9 mouse cellular contexts compared by ENCODE assay signal in genomic region chr7:110701681-110702413, GRCm38 (mm10).
DNase-seq lines count a peak whose midpoint lies in the region; ATAC-seq lines count a peak whose summit lies in the region.
"Had no signal": no experiment of that assay in that cellular context is flagged by ENCODE, and none has a peak within 500 bp of the region (broad histone marks: within the 10 kb centered on the region; RNA-seq: fewer than 3 reads in every experiment).

No protein-coding gene starts in this region.

- no peaks in the 10 kb centered on the region for H3K9me3 ChIP-seq in forebrain, embryonic 10.5 days
- H3K9me3 ChIP-seq in forebrain, embryonic 15.5 days: no peaks in the 10 kb centered on the region
- H3K9me3 ChIP-seq in midbrain, embryonic 10.5 days (replicated peaks): no peaks in the 10 kb centered on the region
- H3K9me3 ChIP-seq in midbrain, embryonic 16.5 days (replicated peaks; ENCODE audit: control insufficient read depth, low read length, poor library complexity, severe bottlenecking): no peaks in the 10 kb centered on the region
- no peaks in the 10 kb centered on the region for H3K9me3 ChIP-seq in neural tube, embryonic 11.5 days (ENCODE audit: control insufficient read depth, low read length)
- H3K9me3 ChIP-seq: embryonic facial prominence, embryonic 15.5 days had no signal

- H3K4me2 ChIP-seq in forebrain, embryonic 15.5 days (replicated peaks): no peak overlapping the region
- no peak overlapping the region for H3K4me2 ChIP-seq in midbrain, embryonic 16.5 days (ENCODE audit: low read length)
- no peak overlapping the region for H3K4me2 ChIP-seq in neural tube, embryonic 11.5 days (ENCODE audit: low read depth)
- H3K4me2 ChIP-seq: embryonic facial prominence, embryonic 15.5 days had no signal

- H3K36me3 ChIP-seq in forebrain, embryonic 10.5 days (replicated peaks): no peaks in the 10 kb centered on the region
- no peaks in the 10 kb centered on the region for H3K36me3 ChIP-seq in forebrain, embryonic 15.5 days
- no peaks in the 10 kb centered on the region for H3K36me3 ChIP-seq in midbrain, embryonic 10.5 days
- no peaks in the 10 kb centered on the region for H3K36me3 ChIP-seq in midbrain, embryonic 16.5 days (ENCODE audit: control insufficient read depth, insufficient read depth, low read length)
- H3K36me3 ChIP-seq in neural tube, embryonic 11.5 days (ENCODE audit: control insufficient read depth, insufficient read depth, low read length): no peaks in the 10 kb centered on the region
- H3K36me3 ChIP-seq: embryonic facial prominence, embryonic 15.5 days had no signal

- H3K27ac ChIP-seq in forebrain, embryonic 10.5 days: no peak overlapping the region
- no peak overlapping the region for H3K27ac ChIP-seq in forebrain, embryonic 15.5 days (replicated peaks)
- no peak overlapping the region for H3K27ac ChIP-seq in midbrain, embryonic 10.5 days (replicated peaks)
- no peak overlapping the region for H3K27ac ChIP-seq in midbrain, embryonic 16.5 days (ENCODE audit: low read length)
- H3K27ac ChIP-seq in neural tube, embryonic 11.5 days (ENCODE audit: low read depth, low read length): no peak overlapping the region
- H3K27ac ChIP-seq: embryonic facial prominence, embryonic 15.5 days had no signal

- WGBS in forebrain, embryonic 10.5 days: 67% methylated on average over 11 of the region's 11 CpGs
- 62% methylated on average over 11 of the region's 11 CpGs for WGBS in forebrain, embryonic 15.5 days
- 67% methylated on average over 11 of the region's 11 CpGs for WGBS in midbrain, embryonic 10.5 days
- WGBS in midbrain, embryonic 16.5 days: 64% methylated on average over 11 of the region's 11 CpGs
- 62% methylated on average over 11 of the region's 11 CpGs for WGBS in neural tube, embryonic 11.5 days

- DNase-seq in forebrain, embryonic 10.5 days (ENCODE audit: extremely low spot score, low spot score): peak; percentile 31
- DNase-seq in midbrain, embryonic 10.5 days (ENCODE audit: low spot score): peak; percentile 42
- peak; percentile 73 for DNase-seq in forelimb bud, embryonic 11.5 days (ENCODE audit: low read depth, low spot score)
- DNase-seq in neural tube, embryonic 11.5 days (ENCODE audit: low spot score): peak; percentile 37
- DNase-seq in right cerebral cortex, postnatal 14 days: no peak

- no peak overlapping the region for H3K9ac ChIP-seq in forebrain, embryonic 15.5 days (replicated peaks)
- no peak overlapping the region for H3K9ac ChIP-seq in midbrain, embryonic 16.5 days (ENCODE audit: low read depth, low read length)
- H3K9ac ChIP-seq in neural tube, embryonic 11.5 days (ENCODE audit: low read length): no peak overlapping the region
- H3K9ac ChIP-seq: embryonic facial prominence, embryonic 15.5 days had no signal

- ATAC-seq in forebrain, embryonic 15.5 days (replicated peaks): no peak
- ATAC-seq in midbrain, embryonic 16.5 days: no peak
- no peak for ATAC-seq in neural tube, embryonic 11.5 days (ENCODE audit: insufficient read depth, low FRiP score, low TSS enrichment)
- no peak for ATAC-seq in activated CD4-positive, CD25-positive, alpha-beta regulatory T cell, adult 4 months

- no peak overlapping the region for H3K4me3 ChIP-seq in forebrain, embryonic 10.5 days
- no peak overlapping the region for H3K4me3 ChIP-seq in forebrain, embryonic 15.5 days
- H3K4me3 ChIP-seq in midbrain, embryonic 10.5 days: no peak overlapping the region
- H3K4me3 ChIP-seq in midbrain, embryonic 16.5 days (ENCODE audit: low read depth, low read length): no peak overlapping the region
- no peak overlapping the region for H3K4me3 ChIP-seq in neural tube, embryonic 11.5 days (ENCODE audit: low read depth, low read length)
- H3K4me3 ChIP-seq: embryonic facial prominence, embryonic 15.5 days had no signal

- H3K4me1 ChIP-seq in forebrain, embryonic 10.5 days: peaks cover 6% of the 10 kb centered on the region; the same call in 1 of the 2 replicates
- no peaks in the 10 kb centered on the region for H3K4me1 ChIP-seq in forebrain, embryonic 15.5 days
- H3K4me1 ChIP-seq in midbrain, embryonic 10.5 days: no peaks in the 10 kb centered on the region
- no peaks in the 10 kb centered on the region for H3K4me1 ChIP-seq in midbrain, embryonic 16.5 days (ENCODE audit: control insufficient read depth, insufficient read depth, low read length)
- no peaks in the 10 kb centered on the region for H3K4me1 ChIP-seq in neural tube, embryonic 11.5 days (ENCODE audit: control insufficient read depth, insufficient read depth, low read length)

- H3K27me3 ChIP-seq in forebrain, embryonic 10.5 days (ENCODE audit: poor library complexity, severe bottlenecking): no peaks in the 10 kb centered on the region
- no peaks in the 10 kb centered on the region for H3K27me3 ChIP-seq in forebrain, embryonic 15.5 days
- H3K27me3 ChIP-seq in midbrain, embryonic 10.5 days (ENCODE audit: low read depth, poor library complexity, severe bottlenecking): no peaks in the 10 kb centered on the region
- H3K27me3 ChIP-seq in midbrain, embryonic 16.5 days (ENCODE audit: control insufficient read depth, insufficient read depth, low read depth, low read length): no peaks in the 10 kb centered on the region
- H3K27me3 ChIP-seq in neural tube, embryonic 11.5 days (ENCODE audit: control insufficient read depth, insufficient read depth, low read length): no peaks in the 10 kb centered on the region
- H3K27me3 ChIP-seq: embryonic facial prominence, embryonic 15.5 days had no signal
